Mouse (Mus musculus) myocyte (in vitro differentiated cells): ENCODE data around the gene Nme3.

Source experiments
- MAX ChIP-seq: IDR thresholded peaks from one replicate; pipeline ENCODE4 v1.6.1; 2011; ENCODE audit warnings: low read depth, mild to moderate bottlenecking, control low read depth
- POLR2A ChIP-seq: IDR thresholded peaks from one replicate; pipeline ENCODE4 v1.6.1; 2011; ENCODE audit warnings: low read depth, mild to moderate bottlenecking, control low read depth, moderate library complexity; ENCODE audit not compliant: insufficient read length
- TCF12 ChIP-seq: IDR thresholded peaks from one replicate; pipeline ENCODE4 v1.6.1; 2011; ENCODE audit warnings: mild to moderate bottlenecking, control low read depth; ENCODE audit not compliant: poor library complexity, insufficient read depth, severe bottlenecking
- USF1 ChIP-seq: IDR thresholded peaks from one replicate; pipeline ENCODE4 v1.6.1; 2011; ENCODE audit warnings: low read depth, mild to moderate bottlenecking, control low read depth, moderate library complexity

DNA sequence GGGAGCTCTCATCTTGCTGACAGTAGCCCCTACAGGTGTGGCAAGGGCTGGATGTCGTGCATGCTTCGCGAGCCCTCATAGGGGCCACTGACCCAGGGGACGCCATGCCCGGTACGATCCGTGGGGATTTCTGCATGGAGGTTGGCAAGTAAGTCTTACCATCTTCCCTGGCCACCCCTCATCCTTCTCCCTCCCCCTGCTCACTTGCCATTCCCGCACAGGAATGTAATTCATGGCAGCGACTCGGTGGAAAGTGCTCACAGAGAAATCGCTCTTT is 631 bp downstream of the Nme3 start:
- TF ChIP-seq MAX (no peak), TCF12 (no peak), POLR2A (no peak), USF1 (no peak)
